Mouse (Mus musculus): ENCODE data around the gene Apobec1.

DNA sequence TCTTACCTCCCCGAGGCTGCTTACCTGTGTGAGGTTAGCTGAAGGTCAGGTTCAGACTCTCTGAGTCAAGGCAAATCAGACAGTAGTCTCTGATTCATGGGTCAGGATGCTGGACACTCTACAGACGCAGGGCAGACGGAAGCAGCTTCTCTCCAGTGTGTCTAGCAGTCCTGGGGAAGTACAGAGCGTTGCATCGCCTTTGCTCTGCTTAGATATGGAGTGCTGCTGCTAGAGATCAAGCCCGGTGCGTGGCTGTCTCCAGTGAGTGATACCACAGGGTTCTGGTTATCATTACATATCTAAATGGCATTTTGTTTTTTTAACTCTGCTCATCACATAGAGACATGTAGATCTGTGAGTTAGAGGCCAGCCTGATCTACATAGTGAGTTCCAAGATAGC is 5.6 kb downstream of the Apobec1 start:
- TF ChIP-seq CTCF (IDR thresholded peaks at IDR 0.05 in 2 of 3, conservative IDR thresholded peaks at IDR 0.05 in 1 of 3; ENCODE audit: control insufficient read depth in 1 of 3, insufficient read depth in 1 of 3, low read depth in 2 of 3, low read length in 3 of 3, poor library complexity in 1 of 3, severe bottlenecking in 1 of 3): no peak
- no peak for TF ChIP-seq TBP (IDR thresholded peaks at IDR 0.05; ENCODE audit: low read depth, low read length)
- no peak for TF ChIP-seq E2F4 (IDR thresholded peaks at IDR 0.05; ENCODE audit: borderline replicate concordance, low read depth, low read length)
- no peak for TF ChIP-seq MYC (IDR thresholded peaks at IDR 0.05; ENCODE audit: low read depth, low read length)
- no peak for TF ChIP-seq POLR2A (IDR thresholded peaks at IDR 0.05; ENCODE audit: control insufficient read depth in 1 of 2, insufficient read depth in 1 of 2, low read depth in 1 of 2, low read length in 2 of 2, poor library complexity in 1 of 2)
- TF ChIP-seq GATA1 (IDR thresholded peaks at IDR 0.05; ENCODE audit: low read depth, low read length): no peak
- no peak for TF ChIP-seq MAX (IDR thresholded peaks at IDR 0.05; ENCODE audit: low read length)
- TF ChIP-seq BHLHE40 (IDR thresholded peaks at IDR 0.05; ENCODE audit: borderline replicate concordance, low read depth, low read length): no peak
- no peak for TF ChIP-seq MYB (IDR thresholded peaks at IDR 0.05; ENCODE audit: low read depth, low read length)
- TF ChIP-seq MAZ (IDR thresholded peaks at IDR 0.05; ENCODE audit: low read depth, low read length): no peak
- no peak for TF ChIP-seq ZNF384 (IDR thresholded peaks at IDR 0.05; ENCODE audit: low read depth, low read length)

Data from MEL (cell line).